Mouse (Mus musculus) urinary bladder, postnatal 4 days (tissue): ENCODE measurements at regions not wholly inside any gene's neighbourhood (a gene's known extent, or its start where the extent isn't known, plus 50 kb on each side); places are given as distances from the start of the nearest gene placed in this dataset.

Experiments used
- DNase-seq, 2 experiments: peaks; one replicate each; pipeline ENCODE4 v3.0.0; 2021 to 2022; ENCODE audit warnings: low spot score in 2 of 2

- DNase-seq: no peak
These were observed 52.8 kb upstream of the Rnf32 start for GRCm38 (mm10) chr5:29142957-29143356.

- no peak for DNase-seq
These were observed 53.3 kb upstream of the Rnf32 start for GRCm38 (mm10) chr5:29142502-29142901.

GRCm38 (mm10) chr5:29137481-29137880 lies 58.3 kb upstream of the Rnf32 start:
- no peak for DNase-seq

DNA sequence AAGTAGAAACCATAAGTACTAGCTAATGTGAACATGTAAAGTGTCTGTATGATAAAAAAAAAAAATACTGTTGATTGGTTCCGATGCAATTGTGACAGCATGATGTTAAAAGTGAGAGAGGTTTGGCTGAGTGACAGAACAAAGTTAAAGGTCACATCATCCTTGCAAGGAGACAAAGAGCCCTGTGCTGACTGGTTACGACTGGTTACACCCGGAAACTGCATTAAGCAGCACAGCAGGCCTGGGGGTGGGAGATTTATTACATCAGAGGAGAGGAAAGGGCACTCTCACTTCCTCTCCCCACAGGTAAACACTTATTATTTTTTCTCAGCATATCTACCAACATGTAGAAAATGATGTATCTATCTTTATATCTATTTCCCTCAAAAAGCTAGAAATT lies 63.5 kb upstream of the Rnf32 start:
- DNase-seq: no peak

DNA sequence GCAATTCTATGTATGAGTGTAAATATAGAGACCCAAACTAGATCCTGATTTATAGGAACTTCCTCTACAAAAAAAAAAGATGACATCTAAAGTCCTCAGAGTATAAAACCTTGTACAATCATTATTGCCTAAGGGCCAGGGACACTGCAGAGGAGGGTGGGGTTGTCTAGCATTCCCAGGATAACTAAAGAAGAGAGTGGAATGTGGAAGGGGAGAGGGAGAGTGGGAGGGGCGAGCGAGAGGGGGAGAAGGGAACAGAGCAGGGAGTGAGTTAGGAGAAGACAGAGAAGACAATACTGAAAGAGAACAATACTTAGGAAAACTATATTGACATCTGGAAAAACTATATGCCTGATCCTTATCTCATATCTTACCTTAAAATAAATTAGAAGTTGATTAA lies 64.0 kb upstream of the Rnf32 start:
- DNase-seq: no peak

GRCm38 (mm10) chr5:29129724-29130123 lies 66.1 kb upstream of the Rnf32 start:
- no peak for DNase-seq

DNA sequence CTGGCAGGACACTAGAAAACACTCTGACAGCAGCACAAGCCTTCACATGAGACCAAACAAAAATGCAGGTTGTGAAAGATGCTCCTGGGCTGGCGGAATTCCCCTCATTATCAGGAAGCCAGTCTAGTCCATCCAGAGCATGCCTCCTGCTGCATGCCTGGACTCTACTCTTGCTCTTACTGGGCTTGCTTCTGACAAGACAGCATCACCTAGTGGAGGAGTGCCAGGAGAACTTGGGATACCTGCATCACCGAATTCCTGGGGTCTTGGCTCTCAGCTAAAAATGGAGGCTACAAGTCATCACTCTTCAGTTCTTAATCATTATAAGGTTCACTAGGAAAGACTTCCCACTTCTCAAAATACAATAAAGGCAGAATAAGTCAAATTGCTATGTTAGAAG lies 78.8 kb upstream of the Rnf32 start:
- DNase-seq: no peak

- no peak for DNase-seq
These were observed 83.3 kb upstream of the Rnf32 start for GRCm38 (mm10) chr5:29112531-29112930.

DNA sequence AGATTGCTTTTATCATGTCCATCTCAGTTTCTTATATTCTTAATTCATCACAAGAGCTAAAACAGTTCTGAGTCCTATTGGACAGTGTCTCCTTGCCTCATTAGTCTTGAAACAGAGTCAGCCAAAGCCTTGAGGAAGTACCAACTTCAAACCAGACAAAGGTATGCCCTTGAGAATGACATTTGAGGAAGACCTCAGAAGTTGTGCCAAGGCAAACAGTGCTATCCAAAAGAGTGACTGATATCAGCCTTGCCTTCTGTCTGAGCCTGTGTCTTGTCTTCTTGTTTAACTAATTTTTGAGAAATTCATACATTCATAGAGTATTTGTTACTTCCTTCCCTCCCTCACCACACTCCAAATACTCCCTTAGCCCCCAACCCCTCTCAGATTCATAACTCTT lies 88.5 kb upstream of the Rnf32 start:
- no peak for DNase-seq

DNA sequence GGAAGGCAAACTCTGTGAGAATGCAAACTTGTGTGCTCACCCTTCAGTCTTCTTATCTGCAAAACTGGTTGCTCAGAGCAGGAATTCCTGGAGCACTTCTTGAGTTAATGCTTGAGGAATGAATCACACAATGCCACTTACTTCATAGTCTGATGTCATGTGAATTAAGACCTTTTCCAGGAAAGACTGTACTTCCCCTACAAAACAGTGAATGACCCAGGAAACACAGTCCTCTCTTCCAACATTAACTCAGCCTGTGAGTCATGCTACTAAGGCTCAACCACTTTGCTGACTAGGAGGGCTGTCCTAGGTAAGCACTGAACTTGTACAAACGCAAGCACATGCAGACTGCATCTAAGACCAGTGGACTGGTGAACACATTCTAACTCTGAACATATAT lies 112.5 kb upstream of the Rnf32 start:
- no peak for DNase-seq

DNA sequence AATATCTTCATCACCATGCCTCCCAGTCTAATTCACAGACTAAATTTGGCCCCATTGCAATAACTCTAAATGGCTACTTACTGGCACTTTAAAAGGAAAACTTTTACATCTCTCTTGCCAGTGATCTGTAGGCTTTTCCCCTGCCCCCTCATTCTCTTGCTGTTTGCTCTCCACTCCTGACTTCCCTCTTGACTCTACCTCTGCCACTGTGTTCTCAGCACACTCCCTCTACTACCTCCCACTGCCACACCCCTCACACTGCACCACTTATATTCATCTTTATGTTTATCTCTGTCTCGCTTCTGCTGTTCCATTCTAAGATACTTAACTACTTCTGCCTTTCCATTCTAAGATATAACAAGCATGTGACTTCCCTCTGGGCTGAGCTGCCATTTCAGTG lies 141.4 kb upstream of the Rnf32 start:
- DNase-seq: no peak

DNA sequence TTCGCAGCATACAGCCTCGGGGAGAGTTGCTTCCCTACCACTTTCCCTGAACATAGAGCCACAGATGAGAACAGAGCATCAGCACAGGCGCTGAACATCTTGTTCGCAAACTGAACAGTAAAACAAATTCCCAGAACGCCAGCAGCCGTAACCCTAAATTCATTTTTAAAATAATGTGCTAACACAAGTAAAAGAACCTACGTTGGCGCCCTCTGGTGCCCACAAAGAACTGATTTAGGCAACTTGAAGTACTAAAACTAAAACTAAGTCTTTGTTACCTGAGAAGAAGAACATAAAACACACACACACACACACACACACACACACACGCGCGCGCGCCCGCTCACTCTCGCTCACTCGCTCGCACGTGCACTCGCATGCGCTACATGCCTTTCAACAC lies 159.2 kb upstream of the Rnf32 start:
- DNase-seq: no peak

DNA sequence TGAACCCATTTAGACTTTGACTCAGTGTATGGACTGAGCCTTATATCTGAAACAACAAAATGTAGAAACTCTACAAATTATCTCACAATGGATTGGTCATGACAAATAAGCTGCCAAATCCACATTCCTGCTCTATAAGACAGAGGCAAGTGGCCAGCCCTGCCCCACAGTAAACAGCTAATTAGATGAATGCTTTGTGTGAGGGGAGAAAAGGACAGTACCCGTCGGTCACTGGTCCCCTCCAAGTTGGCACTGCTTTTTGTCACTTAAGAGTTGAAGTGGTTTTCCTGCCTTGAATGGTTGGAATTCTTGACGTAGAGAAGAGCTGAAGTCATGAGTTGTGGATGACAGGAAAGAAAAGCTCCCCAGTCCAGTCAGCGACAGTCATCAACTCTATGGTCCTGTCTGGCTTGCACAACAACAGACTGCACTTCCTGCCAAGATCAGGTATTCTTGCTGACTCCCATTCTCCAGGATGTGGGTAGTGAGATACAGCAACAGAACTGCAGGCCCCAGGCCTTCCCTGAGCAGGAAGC lies 162.3 kb upstream of the Rnf32 start:
- DNase-seq: no peak

- no peak for DNase-seq
These were observed 165.3 kb upstream of the Rnf32 start for GRCm38 (mm10) chr5:29030525-29030924.

GRCm38 (mm10) chr5:29029957-29030356 lies 165.8 kb upstream of the Rnf32 start:
- DNase-seq: no peak

GRCm38 (mm10) chr5:29025045-29025444 lies 170.7 kb upstream of the Rnf32 start:
- no peak for DNase-seq

- no peak for DNase-seq
These were observed 203.0 kb upstream of the Rnf32 start for GRCm38 (mm10) chr5:28992796-28993195.

DNA sequence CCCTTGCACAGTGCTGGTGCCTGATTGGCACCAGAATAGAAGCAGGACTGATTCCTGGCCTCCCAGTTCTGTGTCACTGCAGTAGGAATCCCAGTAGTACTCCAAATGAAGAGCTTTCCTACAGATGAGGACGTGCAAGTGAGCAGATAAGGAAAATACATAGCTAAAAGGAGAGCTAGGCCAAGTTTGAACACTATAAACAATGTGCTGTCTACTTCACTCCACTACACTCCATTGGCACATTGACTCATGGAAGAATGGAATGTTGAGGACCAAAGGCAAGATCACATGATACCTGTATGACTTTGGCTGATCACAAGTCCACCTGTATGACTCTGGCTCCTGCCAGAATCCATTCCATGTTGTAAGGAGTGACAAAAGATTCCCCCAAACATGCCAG lies 215.9 kb upstream of the Rnf32 start:
- DNase-seq: no peak

DNA sequence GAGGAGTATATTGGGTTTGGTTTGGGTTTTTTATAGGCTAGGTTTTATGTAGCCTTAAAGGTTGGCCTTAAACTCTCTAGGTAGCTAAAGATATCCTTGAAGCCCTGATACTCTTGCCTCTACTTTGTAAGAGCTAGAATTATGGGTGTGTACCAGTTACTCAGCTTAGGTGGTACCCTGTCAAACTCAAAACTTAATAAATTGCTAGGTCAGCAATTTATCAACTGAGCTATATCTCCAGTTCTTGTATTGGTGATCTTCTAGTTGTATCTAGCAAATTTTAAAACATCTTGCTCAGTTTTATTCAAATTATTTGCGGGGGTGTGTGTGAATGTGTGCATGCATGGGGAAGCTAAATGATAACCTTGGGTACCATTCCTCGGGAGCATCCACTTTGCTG lies 225.4 kb upstream of the Rnf32 start:
- DNase-seq: no peak

DNA sequence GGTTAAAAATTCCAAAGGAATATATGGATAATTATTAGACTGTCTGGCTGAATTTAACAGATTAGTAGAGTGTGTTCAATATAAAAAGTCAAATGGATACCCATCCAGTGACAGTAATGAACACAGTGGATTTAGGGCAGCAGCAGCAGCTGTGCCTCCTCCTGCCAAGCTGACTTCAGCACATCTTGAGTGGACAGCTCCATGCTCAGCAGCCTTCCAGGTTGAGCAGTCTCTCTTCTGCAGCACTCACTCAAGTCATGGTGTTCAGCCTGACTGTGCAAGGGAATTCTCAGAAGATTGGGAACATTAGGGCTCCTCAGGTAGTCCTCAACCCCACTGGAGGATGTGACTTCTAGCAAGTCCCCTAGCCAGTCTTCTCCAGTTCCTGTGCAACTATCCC lies 240.8 kb upstream of the Rnf32 start:
- no peak for DNase-seq

DNA sequence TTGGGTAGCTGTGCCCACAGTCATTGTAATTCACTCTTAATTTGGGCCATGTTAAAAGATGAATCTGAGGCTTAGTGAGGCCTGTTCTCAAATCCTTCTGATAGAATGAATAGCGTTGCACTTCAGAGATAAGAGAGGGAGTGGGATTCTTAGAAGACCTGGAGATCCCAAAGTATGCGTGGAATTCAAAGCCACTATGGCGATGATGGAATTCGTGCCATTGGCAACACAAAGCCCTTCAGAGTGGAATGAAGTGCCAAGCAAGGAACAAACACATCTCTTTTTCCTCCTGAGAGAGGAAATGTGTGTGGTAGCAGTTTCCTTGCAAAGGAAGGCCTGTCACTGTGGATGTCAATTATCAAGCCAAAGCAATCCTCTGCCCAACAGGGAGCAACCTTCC lies 248.3 kb upstream of the Rnf32 start:
- DNase-seq: no peak

DNA sequence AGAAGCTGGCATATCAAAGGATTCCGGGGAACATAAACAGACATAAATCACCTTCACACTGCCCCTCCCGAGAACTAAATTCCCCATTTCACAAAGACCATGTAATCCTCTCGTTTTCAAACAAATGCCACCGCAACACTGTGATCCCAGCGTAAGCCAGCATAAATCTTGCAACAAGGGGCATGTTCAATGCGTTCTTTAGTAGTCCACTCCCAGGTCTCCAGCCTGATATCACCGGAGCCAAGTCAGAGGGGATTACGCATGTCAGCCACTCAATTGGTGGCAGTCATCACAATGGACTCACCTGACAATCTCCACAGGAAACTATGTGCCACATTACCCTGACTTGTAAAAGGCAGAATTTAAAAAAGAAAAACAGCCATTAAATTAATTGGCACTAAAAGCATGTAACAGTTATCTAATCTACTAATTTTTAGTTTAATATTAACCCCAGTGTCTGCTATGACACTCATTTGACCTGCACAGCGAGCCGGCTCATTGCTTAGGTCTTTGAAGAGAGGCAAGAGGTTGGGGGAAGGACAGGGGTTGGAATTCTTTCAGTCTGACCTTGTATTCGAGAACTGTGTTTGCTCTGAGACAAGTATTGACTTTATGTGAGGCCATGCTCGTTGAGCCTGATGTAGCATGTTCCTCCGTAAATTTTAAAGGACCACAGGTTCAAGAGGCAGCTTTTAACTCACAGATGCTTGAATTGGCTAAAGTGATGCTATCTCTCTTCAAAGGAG lies 252.0 kb upstream of the Rnf32 start:
- DNase-seq: no peak

DNA sequence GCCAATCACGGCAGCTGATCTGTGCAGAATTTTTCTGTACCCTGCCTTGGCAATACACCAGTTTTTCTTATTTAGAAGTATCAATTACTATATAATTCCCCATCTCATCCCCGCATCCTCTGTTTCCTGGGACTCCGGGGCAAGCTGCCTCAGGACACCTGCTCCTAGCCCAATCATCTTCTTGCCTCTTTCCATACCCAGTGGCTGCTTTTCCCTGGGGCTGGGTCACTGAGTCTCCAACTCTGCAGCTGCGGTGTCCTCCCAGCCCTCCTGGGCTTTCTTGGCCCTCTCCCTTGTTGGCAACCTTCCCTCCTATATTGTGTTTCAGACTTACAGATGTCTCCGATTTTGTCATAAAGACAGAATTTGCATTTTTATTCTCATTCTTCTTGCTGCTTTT lies 254.8 kb upstream of the Rnf32 start:
- DNase-seq: no peak
